Mouse (Mus musculus) thymus, adult 2 months (tissue): ENCODE measurements around the gene Ncaph. TPM values are rescaled to one million over a fixed set of nuclear protein-coding genes. Genes with fewer than 3 reads are reported as not detected.

Experiments used
- DNase-seq: peaks from one replicate; pipeline ENCODE4 v3.0.0; 2021
- H3K27ac ChIP-seq: fragments of 200-500 bp; 2 replicates; pipeline ENCODE4 v1.5.1; 2012; ENCODE audit warnings: low read length, control low read depth; ENCODE audit not compliant: control insufficient read depth, insufficient read depth
- H3K27me3 ChIP-seq: fragments of 200-500 bp; 2 replicates; pipeline ENCODE4 v1.6.1; 2012; ENCODE audit warnings: mild to moderate bottlenecking, low read length, moderate library complexity, mixed read lengths; ENCODE audit not compliant: control insufficient read depth, insufficient read depth
- H3K36me3 ChIP-seq: fragments of 200-500 bp; 2 replicates; pipeline ENCODE4 v1.6.1; 2012; ENCODE audit warnings: mild to moderate bottlenecking, low read length, moderate library complexity; ENCODE audit not compliant: control insufficient read depth, insufficient read depth
- H3K4me1 ChIP-seq: fragments of 200-500 bp; replicated peaks from 2 replicates; pipeline ENCODE4 v1.6.1; 2012; ENCODE audit warnings: low read length; ENCODE audit not compliant: control insufficient read depth, insufficient read depth
- H3K4me3 ChIP-seq: fragments of 200-500 bp; 2 replicates; pipeline ENCODE4 v1.5.1; 2012; ENCODE audit warnings: mild to moderate bottlenecking, low read length, control low read depth, moderate library complexity; ENCODE audit not compliant: control insufficient read depth, insufficient read depth
- CTCF ChIP-seq: fragments of 200-500 bp; IDR thresholded peaks from 2 replicates; pipeline ENCODE4 v1.5.1; 2012; ENCODE audit warnings: mild to moderate bottlenecking, control low read depth, low read length, moderate library complexity, borderline replicate concordance; ENCODE audit not compliant: control insufficient read depth, poor library complexity, insufficient read depth; ENCODE audit errors: extremely low read depth
- POLR2A ChIP-seq: fragments of 200-500 bp; IDR thresholded peaks from 2 replicates; pipeline ENCODE4 v1.6.1; 2012; ENCODE audit warnings: mild to moderate bottlenecking, low read length, control low read depth, moderate library complexity; ENCODE audit not compliant: control insufficient read depth, poor library complexity, insufficient read depth; ENCODE audit errors: extremely low read depth
- WGBS: fragments of 180-500 bp; shearing (Covaris S2); methylation state at CpG from one replicate; pipeline ENCODE4 v1.1.7; 2018; 5-methylcytosine and 5-hydroxymethylcytosine counted together
- polyA plus RNA-seq: library from polyadenylated mRNA; depleted of rRNA; stranded (reverse); fragments of >200 nt; gene quantifications from 2 replicates; pipeline ENCODE4 v1.2.3, GENCODE M21; 2012

The Ncaph gene
- polyA plus RNA-seq, 1 experiment, result 19.1 TPM

DNA sequence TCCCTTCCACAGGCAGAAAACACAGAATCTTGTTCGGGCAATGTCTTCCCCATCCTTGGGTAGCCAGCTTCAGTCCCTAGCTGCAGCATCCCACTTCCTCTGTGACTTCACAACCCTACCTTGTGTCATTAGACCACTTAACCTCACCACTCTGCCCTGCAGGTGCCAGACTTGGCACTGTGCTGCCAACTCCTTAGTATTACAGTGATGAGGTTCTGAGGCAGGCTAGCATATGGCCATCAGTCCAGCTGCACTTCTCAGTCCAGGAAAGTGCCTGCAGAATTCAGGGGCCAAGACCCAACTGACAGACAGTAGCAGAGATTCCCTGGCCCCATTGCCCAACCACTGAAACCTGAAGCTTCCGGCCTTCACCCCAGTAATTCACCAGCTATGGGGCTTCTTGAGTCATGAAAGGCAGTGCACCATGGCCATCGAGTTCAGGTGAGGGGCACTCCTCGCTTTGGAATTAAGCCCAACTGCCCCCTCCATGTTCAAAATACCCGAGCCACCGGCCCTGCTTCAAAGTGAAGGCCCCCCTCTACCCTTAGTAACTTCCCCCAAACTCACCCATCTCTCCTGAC, 8.9 kb upstream of the Ncaph start:
- Histone ChIP-seq H3K4me3 (peak overlapping the region; percentile 98), H3K4me1 (peaks cover 15% of the 10 kb centered on the region), H3K36me3 (no peaks in the 10 kb centered on the region; the same call in 1 of the 2 replicates), H3K27ac (peak overlapping the region; percentile 22; the same call in 1 of the 2 replicates), H3K27me3 (no peaks in the 10 kb centered on the region)
- DNase-seq, result peak; percentile 20
- TF ChIP-seq CTCF, result no peak
- TF ChIP-seq POLR2A, result peak; percentile 9; the same call in 1 of the 2 replicates
- 3% methylated on average over 6 of the region's 6 CpGs for WGBS

- Histone ChIP-seq H3K27me3 (no peaks in the 10 kb centered on the region), H3K27ac (no peak overlapping the region), H3K4me1 (peaks cover 15% of the 10 kb centered on the region), H3K4me3 (no peak overlapping the region), H3K36me3 (no peaks in the 10 kb centered on the region; the same call in 1 of the 2 replicates)
- no peak for TF ChIP-seq CTCF
- TF ChIP-seq POLR2A, result no peak
- no peak for DNase-seq
- WGBS, result 79% methylated on average over 10 of the region's 10 CpGs
These were observed 8.3 kb upstream of the Ncaph start for GRCm38 (mm10) chr2:127142031-127142430.

DNA sequence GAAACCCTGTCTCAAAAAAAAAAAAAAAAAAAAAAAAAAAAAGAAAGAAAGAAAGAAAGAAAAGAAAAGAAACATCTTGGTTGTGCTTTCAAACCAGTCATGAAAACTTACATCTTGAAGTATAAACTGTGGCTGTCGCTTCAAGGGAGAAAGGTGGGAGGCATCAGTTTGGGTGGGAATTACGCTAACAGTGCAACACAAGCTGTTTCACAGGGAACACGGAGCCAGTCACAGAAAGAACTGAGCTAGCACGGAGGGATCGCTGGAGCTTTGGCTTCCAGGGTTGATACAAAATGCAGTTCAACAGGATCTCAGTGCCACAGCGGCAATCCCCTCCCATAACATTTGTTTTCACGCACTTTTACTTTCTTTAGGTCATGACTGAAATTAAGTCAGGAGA, 6.3 kb upstream of the Ncaph start:
- no peaks in the 10 kb centered on the region; the same call in 1 of the 2 replicates for H3K36me3 ChIP-seq
- no peak overlapping the region for H3K4me3 ChIP-seq
- no peak overlapping the region for H3K27ac ChIP-seq
- no peak for DNase-seq
- no peaks in the 10 kb centered on the region for H3K27me3 ChIP-seq
- TF ChIP-seq POLR2A, result no peak
- TF ChIP-seq CTCF, result no peak
- H3K4me1 ChIP-seq, result peaks cover 17% of the 10 kb centered on the region
- over 99% methylated on average over 7 of the region's 7 CpGs for WGBS

GRCm38 (mm10) chr2:127139605-127140004, 5.9 kb upstream of the Ncaph start:
- H3K27ac ChIP-seq, result no peak overlapping the region

DNA sequence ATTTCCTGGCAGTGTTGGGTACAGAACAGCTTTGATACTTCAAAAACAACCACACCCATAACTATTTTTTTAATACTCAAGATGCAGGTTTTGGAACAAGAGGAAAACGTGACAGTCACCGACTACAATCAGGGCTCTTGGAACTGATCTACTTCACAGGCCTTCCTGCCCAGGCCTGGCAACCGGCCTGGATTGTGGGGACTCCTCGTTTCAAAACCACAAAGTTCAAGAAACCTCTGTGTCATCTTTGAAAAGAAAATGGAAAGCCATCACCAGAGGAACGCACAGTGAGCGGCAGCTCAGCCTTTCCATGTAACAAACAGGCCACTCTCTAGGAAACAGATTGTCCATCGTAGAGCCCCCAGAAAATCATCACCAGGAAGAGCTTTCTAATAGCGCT, 5.3 kb upstream of the Ncaph start:
- 40% methylated on average over 8 of the region's 8 CpGs for WGBS
- H3K4me1 ChIP-seq, result peaks cover 17% of the 10 kb centered on the region

More at GRCm38 (mm10) chr2:127139605-127140004, 5.9 kb upstream of the Ncaph start:
- TF ChIP-seq POLR2A (no peak), CTCF (no peak)
- no peak for DNase-seq
- Histone ChIP-seq H3K4me3 (no peak overlapping the region), H3K36me3 (no peaks in the 10 kb centered on the region; the same call in 1 of the 2 replicates), H3K27me3 (no peaks in the 10 kb centered on the region), H3K4me1 (peaks cover 17% of the 10 kb centered on the region)
- 100% methylated on average over 1 of the region's 1 CpGs for WGBS

GRCm38 (mm10) chr2:127138449-127138848, 4.7 kb upstream of the Ncaph start:
- Histone ChIP-seq H3K36me3 (no peaks in the 10 kb centered on the region; the same call in 1 of the 2 replicates), H3K4me3 (no peak overlapping the region), H3K27ac (no peak overlapping the region), H3K4me1 (peaks cover 16% of the 10 kb centered on the region), H3K27me3 (no peaks in the 10 kb centered on the region)
- no peak for TF ChIP-seq CTCF
- TF ChIP-seq POLR2A, result no peak
- DNase-seq, result no peak
- WGBS, result 94% methylated on average over 4 of the region's 4 CpGs

More for the DNA sequence above, 5.3 kb upstream of the Ncaph start:
- H3K27me3 ChIP-seq, result no peaks in the 10 kb centered on the region
- no peak for DNase-seq
- H3K27ac ChIP-seq, result no peak overlapping the region
- TF ChIP-seq POLR2A, result no peak
- no peak for TF ChIP-seq CTCF
- H3K36me3 ChIP-seq, result no peaks in the 10 kb centered on the region; the same call in 1 of the 2 replicates
- no peak overlapping the region for H3K4me3 ChIP-seq

GRCm38 (mm10) chr2:127137838-127138420, 4.2 kb upstream of the Ncaph start:
- 95% methylated on average over 10 of the region's 10 CpGs for WGBS
- no peak for DNase-seq
- H3K4me3 ChIP-seq, result no peak overlapping the region
- no peak overlapping the region for H3K27ac ChIP-seq
- TF ChIP-seq POLR2A, result no peak
- TF ChIP-seq CTCF, result no peak
- no peaks in the 10 kb centered on the region for H3K27me3 ChIP-seq
- H3K4me1 ChIP-seq, result peaks cover 15% of the 10 kb centered on the region
- no peaks in the 10 kb centered on the region; the same call in 1 of the 2 replicates for H3K36me3 ChIP-seq
